Mouse (Mus musculus) regulatory T cell (primary cell): ENCODE data around the gene Otop2.

Experiments used
- in situ Hi-C: fragments of 300-600 bp; cut with MboI, MseI; formaldehyde crosslinking; loops from one replicate; pipeline ENCODE4 v1.15.1; 2025; ENCODE audit warnings: high pct_unique_total_duplicates

Gene Otop2

DNA sequence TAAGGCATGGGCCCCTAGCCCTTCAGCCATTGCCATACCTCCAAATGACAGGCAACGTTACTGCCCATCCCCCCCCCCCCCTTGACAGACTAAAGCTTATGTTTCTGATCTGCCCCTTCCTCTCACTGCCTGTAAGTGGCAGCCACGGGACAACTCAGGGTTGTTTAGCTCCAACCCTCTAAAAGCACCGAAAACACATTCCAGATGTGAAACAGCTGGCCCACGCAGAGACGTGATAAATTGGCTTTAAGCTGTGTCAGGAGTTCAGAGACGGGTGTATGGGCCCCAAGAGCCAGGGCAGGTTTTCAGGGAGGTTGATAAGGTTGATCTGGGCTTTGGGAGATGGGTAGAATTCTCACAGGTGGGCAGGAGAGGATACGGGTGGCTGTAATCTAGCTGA, 38.6 kb downstream of the Otop2 start:
- in situ Hi-C loops: no loop called here

GRCm38 (mm10) chr11:115348681-115349248, 41.8 kb downstream of the Otop2 start:
- in situ Hi-C loops: no loop called here

- in situ Hi-C loops: no loop called here
These were observed 43.0 kb downstream of the Otop2 start for GRCm38 (mm10) chr11:115349976-115350375.

DNA sequence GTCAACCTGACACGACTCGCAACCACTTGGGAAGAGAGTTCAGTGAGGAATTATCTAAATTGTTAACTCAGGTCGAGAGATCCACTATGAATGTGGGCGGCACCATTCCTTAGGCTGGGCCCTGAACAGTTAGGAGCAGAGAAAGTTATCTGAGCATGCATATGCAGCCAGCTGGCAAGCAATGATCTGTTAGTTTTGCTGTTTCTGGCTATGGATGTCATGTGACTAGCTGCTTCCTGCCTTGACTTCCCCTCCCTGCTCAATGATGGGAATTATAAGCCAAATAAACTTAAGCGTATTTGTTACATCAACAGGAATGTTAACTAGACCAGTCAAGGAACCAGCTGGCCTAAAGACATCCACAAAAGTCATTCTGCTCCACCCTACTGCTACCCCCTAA, 46.4 kb downstream of the Otop2 start:
- in situ Hi-C loops: no loop called here

DNA sequence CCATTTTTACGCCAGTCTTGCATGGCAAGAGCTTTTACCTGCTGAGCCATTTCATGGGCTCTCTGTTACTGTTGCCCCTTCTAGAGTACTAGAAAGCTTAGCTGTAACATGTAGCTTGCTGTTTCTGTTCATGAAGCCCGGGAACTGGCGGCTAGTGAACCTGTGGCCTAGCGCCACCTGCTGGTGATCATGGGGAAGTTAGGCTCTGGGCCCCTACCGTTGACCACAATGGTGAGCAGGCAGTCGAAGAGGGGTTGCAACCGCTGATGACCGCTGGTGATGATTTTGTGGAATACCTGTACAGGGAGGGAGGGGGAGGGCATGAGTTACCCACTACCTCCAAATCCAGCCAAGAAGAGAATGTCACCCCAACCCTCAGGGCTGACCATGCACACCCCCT, 47.2 kb downstream of the Otop2 start:
- in situ Hi-C loops: no loop called here

- in situ Hi-C loops: loop anchor here (5.0 kb wide), 3 partner anchors 41 to 151 kb away; no protein-coding TSS in a partner anchor
These were observed 51.5 kb downstream of the Otop2 start for GRCm38 (mm10) chr11:115358468-115358867.

DNA sequence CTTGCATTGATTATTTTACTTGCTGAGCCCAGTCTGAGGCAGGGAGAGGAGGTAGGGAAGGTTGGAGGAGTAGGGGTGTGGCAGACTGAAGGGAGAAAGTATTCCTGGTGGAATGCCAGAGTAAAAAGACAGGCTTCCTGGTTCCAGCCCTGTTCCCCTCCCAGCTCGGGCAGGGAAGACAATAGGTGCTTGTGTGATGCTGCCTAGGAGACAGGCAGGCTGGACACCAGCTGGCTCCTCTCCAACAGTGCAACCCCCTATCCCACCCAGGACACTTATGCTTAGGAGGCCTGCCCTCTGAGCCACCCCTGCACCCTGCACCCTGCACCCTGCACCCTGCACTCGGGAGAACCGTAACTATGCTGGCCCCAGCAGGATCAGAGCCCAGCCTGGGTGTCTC, 52.3 kb downstream of the Otop2 start:
- in situ Hi-C loops: loop anchor here (5.0 kb wide), 3 partner anchors 42 to 152 kb away; no protein-coding TSS in a partner anchor

GRCm38 (mm10) chr11:115359726-115360125, 52.8 kb downstream of the Otop2 start:
- in situ Hi-C loops: loop anchor here (5.0 kb wide), 3 partner anchors 42 to 152 kb away; no protein-coding TSS in a partner anchor

DNA sequence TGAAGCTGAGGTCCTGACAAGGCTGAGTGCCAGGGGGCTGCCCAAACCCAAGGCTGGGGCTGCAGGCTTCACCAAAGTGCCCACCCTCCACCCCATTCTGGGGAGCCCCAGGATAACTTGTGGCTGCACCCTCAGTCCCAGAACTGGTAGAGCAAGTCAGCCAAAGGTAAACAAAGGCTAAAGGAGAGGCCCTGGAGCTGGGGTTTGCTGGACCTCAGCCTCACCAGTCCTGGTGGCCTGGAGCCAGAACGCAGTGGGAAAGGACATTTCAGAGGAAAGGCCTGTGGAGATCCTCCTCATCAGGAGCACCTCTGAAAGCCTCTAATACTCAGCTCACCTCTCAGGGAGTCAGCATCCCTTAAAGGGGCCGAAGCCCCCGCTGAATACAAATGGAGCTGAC, 57.2 kb downstream of the Otop2 start:
- in situ Hi-C loops: no loop called here

DNA sequence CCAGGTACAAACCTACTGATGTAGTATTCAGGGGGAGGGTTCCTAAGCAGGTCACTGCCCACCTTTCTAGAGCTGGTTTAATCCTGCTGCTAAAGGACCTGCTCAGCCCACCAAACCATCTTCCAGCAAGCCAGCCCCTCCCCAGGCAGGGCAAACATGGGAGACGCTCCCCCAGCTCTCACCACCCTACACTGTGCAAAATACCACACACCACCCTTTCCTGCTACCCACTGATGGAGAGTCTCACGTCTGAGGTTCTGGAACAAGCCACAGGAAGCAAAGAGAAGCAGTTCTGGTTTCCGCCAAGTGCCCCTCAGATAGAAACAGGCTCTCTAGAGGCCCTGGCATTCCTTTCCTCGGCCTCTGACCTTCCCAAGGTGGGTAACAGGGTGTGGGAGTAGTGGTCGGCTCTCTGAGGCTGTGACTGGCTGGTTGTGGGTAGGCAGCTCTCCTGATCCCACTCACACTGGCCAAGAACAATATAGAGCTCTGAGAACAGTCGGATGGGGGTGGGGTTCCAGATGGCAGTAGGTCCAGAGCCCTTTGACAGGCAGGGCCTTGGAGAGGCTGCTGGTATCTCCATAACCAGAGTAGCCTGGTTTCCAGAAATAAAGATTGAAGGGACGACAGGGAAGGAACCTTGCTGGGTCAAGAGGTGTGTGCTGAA, 59.2 kb downstream of the Otop2 start:
- in situ Hi-C loops: no loop called here

DNA sequence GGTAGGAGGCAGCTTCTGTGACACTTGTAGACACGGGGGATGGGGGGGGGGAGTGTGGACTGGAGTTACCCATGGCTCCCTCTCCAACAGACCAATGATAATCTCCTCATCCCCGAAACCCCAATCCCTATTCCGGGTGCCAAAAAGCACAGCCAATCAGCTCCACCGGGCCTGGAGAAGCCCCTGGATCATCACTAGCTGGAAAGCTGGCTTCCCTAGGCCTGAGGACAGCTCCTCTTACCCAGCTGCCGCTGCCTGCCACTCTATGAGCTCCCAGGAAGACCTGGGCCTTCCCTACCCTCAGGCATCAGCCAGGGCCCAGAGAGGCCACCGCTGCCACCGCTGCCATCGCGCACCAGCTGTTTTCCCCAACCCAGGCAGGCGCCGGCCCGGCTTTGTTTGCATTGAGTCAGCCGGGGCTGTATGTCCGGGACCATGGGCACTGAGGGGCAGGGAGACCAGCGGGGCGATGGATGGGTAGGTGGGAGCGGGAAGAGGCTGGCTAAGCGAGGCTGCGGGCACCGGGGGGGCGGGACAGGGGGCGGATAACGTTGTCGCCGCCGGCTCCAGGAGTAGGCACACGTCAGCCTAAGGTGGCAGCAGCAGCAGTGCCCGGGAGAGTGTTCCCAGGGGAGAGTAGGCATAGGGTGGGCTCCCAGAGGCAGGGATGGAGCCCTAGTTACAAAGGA, 59.9 kb downstream of the Otop2 start:
- in situ Hi-C loops: no loop called here

DNA sequence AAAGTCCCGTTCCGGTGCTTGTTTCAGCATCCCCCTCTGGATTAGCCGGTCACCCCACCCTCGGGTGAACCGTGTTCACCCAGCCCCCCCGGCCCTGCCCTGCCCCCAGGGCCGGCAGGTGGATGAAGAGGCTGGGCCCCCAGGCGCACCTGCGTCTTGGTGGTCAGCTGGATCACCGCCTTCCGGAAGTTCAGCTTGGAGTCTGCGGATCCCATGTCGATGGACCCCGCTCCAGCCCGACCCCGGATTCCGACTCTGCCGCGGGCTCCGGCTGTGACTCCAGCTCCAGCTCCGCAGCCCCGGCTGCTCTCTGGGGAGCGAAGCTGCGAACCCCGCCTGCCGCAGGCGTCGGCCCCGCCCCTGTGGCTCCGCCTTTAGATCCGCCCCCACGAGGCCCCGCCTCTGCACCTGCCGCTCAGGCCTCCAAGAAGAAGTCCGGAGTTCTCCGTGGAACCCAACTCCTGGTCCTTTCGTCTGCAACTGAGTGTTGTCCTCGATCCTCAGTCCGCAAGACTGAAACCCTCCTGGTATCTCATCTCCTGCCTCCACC, 60.5 kb downstream of the Otop2 start, which contains the start of gene Hid1:
Gene Hid1, minus strand, starts transcription at position 362 of the 550 bp plus-strand sequence.
- in situ Hi-C loops: no loop called here

DNA sequence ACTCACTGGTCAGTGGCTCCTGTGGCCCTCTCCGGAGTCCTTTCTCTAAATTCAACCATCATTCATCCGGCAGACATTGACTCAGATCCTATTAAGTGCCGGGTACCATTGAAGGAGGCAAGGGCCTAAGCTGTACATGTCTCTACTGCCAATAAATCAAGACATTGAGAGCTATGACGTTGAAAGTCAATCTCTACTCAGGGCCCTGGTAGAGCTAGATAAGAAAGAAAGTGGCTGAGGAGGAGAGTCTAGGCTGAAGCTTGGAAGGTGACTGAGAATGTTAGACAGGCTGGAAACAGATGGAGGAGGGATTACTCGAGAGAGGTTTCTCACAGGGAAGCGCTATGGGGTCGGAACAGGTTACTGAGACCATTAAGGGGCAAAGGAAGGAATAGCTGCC, 63.4 kb downstream of the Otop2 start:
- in situ Hi-C loops: loop anchor here (10.0 kb wide), 1 partner anchor 1464 kb away; no protein-coding TSS in a partner anchor

GRCm38 (mm10) chr11:115371354-115371753, 64.4 kb downstream of the Otop2 start:
- in situ Hi-C loops: loop anchor here (10.0 kb wide), 1 partner anchor 1463 kb away; no protein-coding TSS in a partner anchor

DNA sequence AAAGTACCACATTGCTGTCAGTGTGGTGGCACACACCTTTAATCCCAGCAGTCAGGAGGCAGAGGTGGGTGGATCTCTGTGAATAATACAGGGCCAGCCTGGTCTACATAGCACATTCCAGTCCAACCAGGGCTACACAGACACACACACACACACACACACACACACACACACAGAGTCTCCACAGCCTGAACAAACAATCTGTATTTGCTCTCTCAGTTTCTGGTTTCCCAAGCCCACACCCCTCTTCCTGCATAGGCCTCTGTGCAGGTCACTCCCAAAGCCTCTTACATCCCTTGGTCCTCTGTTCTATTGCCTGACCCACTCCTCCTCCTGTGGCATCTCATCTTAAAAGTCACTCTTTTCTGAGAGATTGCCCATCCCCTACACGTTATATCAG, 65.1 kb downstream of the Otop2 start:
- in situ Hi-C loops: loop anchor here (10.0 kb wide), 1 partner anchor 1463 kb away; no protein-coding TSS in a partner anchor

DNA sequence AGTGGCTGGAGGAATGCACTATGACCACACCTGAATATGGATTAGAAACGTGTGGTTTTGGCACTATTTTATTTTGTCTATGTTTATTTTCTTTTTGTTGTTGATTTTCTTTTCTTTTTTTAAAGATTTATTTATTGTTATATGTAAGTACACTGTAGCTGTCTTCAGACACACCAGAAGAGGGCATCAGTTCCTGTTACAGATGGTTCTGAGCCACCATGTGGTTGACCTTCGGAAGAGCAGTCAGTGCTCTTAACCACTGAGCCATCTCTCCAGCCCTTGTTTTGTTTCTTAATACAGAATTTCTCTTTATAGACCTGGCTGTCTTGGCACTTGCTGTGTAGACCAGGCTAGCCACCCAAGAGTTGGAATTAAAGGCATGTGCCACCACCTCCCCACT, 65.8 kb downstream of the Otop2 start:
- in situ Hi-C loops: loop anchor here (10.0 kb wide), 1 partner anchor 1462 kb away; no protein-coding TSS in a partner anchor

DNA sequence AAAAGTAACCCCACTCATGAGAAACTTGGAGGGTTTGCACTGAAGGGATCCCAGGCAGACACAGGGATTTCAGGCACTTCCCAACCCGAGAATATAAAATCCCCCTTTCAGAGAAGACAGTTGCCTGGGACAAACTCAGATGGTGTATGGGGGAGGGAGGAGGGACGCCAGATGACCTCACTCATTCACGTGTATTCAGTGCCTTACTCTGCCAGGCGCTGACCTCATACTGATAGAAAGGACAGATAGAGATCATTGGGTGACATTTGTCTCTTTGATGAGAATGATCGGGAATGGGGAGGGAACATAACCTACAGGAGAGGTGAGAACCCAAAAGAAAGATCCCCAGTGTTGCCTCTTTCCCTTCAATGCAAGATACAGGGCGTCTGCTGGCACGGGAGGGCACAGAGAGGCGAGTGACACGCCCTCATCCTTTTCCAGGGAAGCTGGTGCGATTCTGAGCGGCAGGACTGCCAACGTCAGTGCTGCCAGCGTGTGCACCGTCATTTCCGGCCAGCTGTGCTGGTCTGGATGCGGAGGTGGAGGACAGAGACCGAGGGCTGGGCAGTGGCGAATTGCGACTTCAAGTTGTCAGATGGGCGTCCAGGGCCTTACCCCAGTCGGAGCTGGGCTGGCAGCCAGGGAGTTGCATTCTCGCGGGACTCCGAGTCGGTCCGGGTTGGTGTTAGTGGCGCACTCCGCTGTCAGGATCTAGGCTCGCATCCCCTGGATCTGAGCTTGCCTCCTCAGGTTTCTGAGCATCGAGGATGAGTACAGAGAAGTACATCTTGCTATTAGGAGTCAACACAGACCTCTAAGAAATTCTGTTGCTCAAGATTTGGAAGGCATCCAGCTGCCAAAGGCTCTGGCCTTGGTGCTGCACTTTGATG, 67.1 kb downstream of the Otop2 start:
- in situ Hi-C loops: loop anchor here (10.0 kb wide), 1 partner anchor 1461 kb away; no protein-coding TSS in a partner anchor

DNA sequence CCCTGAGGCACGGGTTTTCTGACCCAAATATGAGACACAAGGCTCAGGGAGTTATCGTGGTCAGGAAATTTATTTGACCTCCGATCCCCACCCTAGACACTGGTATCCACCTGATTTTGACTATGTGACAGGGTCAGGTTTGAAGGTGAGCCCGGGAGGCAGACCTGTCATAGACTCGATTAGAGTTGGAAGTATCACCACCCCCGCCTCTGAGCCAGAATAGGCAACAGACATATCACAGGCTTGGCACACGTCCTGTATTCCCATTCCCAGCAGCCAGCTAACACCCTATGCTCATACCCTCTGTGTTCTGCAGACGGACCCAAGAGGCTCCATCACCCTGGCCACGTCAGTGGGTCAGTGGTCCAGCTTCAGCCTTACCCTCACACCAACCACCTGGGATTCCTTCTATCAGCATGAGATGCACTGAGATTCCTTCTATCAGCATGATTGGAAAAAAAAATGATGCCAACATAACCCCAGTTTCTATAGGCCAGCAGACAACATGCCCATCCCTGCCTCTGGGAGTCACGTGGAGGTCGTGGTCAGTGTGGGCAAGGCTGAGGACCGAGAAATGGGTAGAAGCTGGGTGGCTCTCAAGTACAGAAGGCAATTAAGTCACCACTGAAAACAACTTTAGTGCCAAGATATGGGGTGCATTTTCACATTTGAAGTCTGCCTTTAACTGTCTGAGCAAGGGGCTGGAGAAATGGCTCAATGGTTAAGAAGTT, 67.9 kb downstream of the Otop2 start:
- in situ Hi-C loops: loop anchor here (10.0 kb wide), 1 partner anchor 1460 kb away; no protein-coding TSS in a partner anchor

DNA sequence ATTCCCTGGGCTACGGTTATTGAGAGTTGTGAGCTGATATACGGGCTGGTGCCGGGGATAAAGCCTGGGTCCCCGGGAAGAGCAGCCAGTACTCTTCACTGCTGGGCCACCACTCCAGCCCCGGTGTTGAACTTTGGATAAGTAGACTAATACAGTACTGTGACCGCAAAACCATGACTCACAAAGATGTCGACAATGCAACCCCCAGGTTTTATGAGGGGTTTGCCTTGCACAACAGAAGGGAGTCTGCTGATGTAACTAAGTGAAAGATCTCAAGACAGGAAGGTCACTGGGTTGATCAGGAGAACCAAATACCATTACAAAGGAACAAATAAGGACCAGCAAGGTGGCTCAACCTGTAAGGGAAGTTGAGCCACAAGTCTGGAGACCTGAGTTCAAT, 69.8 kb downstream of the Otop2 start:
- in situ Hi-C loops: loop anchor here (10.0 kb wide), 1 partner anchor 1458 kb away; no protein-coding TSS in a partner anchor

DNA sequence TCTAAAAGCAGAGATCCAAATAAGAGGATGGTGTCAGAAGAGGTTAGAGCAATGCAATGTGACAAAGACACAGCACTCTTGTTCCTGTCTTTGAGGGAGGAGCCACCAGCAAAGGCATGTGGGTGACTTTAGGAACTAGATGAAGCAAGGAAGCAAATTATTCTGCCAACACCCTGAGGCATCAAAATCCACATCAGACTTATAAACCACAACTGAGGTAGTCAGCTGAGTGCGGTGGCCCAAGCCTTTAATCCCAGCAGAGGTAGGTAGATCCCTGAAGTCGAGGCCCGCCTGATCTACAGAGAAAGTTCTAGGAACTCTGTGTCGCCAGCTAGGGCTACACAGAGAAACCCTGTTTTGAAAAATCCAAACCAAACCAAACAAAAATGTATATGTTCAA, 70.3 kb downstream of the Otop2 start:
- in situ Hi-C loops: loop anchor here (10.0 kb wide), 1 partner anchor 1458 kb away; no protein-coding TSS in a partner anchor
